Mouse (Mus musculus): ENCODE measurements around the gene Eml4.

DNA sequence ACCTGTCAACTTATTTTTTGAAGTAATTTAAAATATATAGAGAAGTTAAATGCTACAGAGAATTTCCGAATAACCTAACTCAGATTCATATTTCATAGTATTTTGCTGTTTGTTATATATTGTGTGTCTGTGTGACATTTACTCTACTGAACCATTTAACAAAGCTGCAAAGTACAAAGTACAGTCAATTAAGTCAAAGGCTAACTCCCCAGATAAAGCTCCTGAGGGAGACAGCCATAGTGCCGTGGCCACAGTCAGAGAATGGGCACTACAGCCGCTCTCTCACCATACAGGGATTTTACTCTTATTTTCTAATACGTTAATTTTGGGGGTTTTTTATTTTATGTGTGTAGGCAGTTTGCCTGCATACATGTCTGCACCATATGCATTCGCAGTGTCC lies 32.0 kb downstream of the Eml4 start:
- TF ChIP-seq POLR2A (IDR thresholded peaks at IDR 0.05; ENCODE audit: extremely low read depth, insufficient read depth, low read length): no peak
- TF ChIP-seq CTCF (IDR thresholded peaks at IDR 0.05; ENCODE audit: low read depth, low read length): no peak
